Mouse (Mus musculus) bone marrow macrophage, adult 2 months (primary cell): ENCODE results near the gene Gpr62.

Source experiments
- CTCF ChIP-seq: IDR thresholded peaks from 2 replicates; pipeline ENCODE4 v1.5.1; 2012; ENCODE audit warnings: low read depth, mild to moderate bottlenecking, low read length, moderate library complexity
- POLR2A ChIP-seq: IDR thresholded peaks from 2 replicates; pipeline ENCODE4 v1.6.1; 2012; ENCODE audit warnings: mild to moderate bottlenecking, low read depth, low read length, borderline replicate concordance

- no peak for TF ChIP-seq CTCF
- TF ChIP-seq POLR2A = no peak
These were observed 2.0 kb upstream of the Gpr62 start for GRCm38 (mm10) chr9:106467746-106468145.
